Mouse (Mus musculus) retina, postnatal 1 day (tissue): ENCODE data around the gene Metap1.

Source experiments
- DNase-seq: peaks from one replicate; pipeline ENCODE4 v3.0.0-alpha.2; 2012

Metap1 gene

GRCm38 (mm10) chr3:138448077-138448860 is 41.0 kb downstream of the Metap1 start:
- no peak for DNase-seq

- DNase-seq, result no peak
These were observed 45.9 kb downstream of the Metap1 start for GRCm38 (mm10) chr3:138443465-138443771.

GRCm38 (mm10) chr3:138442612-138443464 is 46.5 kb downstream of the Metap1 start, which contains the start of gene Adh5:
Gene Adh5 (plus strand): TSS chr3:138443093.
- DNase-seq, result peak; percentile 96

GRCm38 (mm10) chr3:138442203-138442602 is 47.1 kb downstream of the Metap1 start:
- DNase-seq, result no peak

- DNase-seq, result no peak
These were observed 50.6 kb downstream of the Metap1 start for GRCm38 (mm10) chr3:138438716-138439115.

GRCm38 (mm10) chr3:138431835-138432234 is 57.5 kb downstream of the Metap1 start:
- DNase-seq, result peak; percentile 61

GRCm38 (mm10) chr3:138430360-138430976 is 58.8 kb downstream of the Metap1 start:
- DNase-seq, result no peak

- no peak for DNase-seq
These were observed 65.1 kb downstream of the Metap1 start for GRCm38 (mm10) chr3:138424247-138424646.

- no peak for DNase-seq
These were observed 65.7 kb downstream of the Metap1 start for GRCm38 (mm10) chr3:138423664-138424063.

- no peak for DNase-seq
These were observed 68.9 kb downstream of the Metap1 start for GRCm38 (mm10) chr3:138420385-138420784.

GRCm38 (mm10) chr3:138419369-138419768 is 69.9 kb downstream of the Metap1 start:
- no peak for DNase-seq

- DNase-seq, result no peak
These were observed 74.1 kb downstream of the Metap1 start, which contains the start of gene Adh4 for GRCm38 (mm10) chr3:138415121-138415690. Gene Adh4 (plus strand): TSS chr3:138415466.

GRCm38 (mm10) chr3:138410211-138410610 is 79.1 kb downstream of the Metap1 start:
- DNase-seq, result no peak

GRCm38 (mm10) chr3:138409585-138409984 is 79.7 kb downstream of the Metap1 start:
- no peak for DNase-seq
